Mouse (Mus musculus) limb, embryonic 11.5 days (tissue): ENCODE data around the gene Nr2c2. TPM values are rescaled to one million over a fixed set of nuclear protein-coding genes. Genes with fewer than 3 reads are reported as not detected.
A peak's percentile ranks its signal among the peaks of the same experiment; 100 is the strongest.

Source experiments
- ATAC-seq: fragments of 200-750 bp; cut with Nextera tagmentation; 2 replicates; pipeline ENCODE4 v1.8.0; 2017; ENCODE audit warnings: low read depth; ENCODE audit not compliant: insufficient number of reproducible peaks, low FRiP score, low TSS enrichment
- DNase-seq: peaks from one replicate; pipeline ENCODE4 v3.0.0-alpha.2; 2015; ENCODE audit warnings: low spot score
- H3K27ac ChIP-seq: fragments of 300-500 bp; sonication (generic); replicated peaks from 2 replicates; pipeline ENCODE4 v1.5.1; 2014; ENCODE audit warnings: low read depth, mild to moderate bottlenecking, low read length
- H3K27me3 ChIP-seq: fragments of 300-500 bp; sonication (generic); 2 replicates; pipeline ENCODE4 v1.6.1; 2014; ENCODE audit warnings: mild to moderate bottlenecking, low read length, mixed read lengths; ENCODE audit not compliant: control insufficient read depth, insufficient read depth
- H3K36me3 ChIP-seq: fragments of 300-500 bp; sonication (generic); 2 replicates; pipeline ENCODE4 v1.6.1; 2014; ENCODE audit warnings: mild to moderate bottlenecking, low read length, moderate library complexity, mixed read lengths; ENCODE audit not compliant: control insufficient read depth, insufficient read depth
- H3K4me1 ChIP-seq: fragments of 300-500 bp; sonication (generic); 2 replicates; pipeline ENCODE4 v1.6.1; 2014; ENCODE audit warnings: low read length, mixed read lengths; ENCODE audit not compliant: control insufficient read depth, insufficient read depth
- H3K4me2 ChIP-seq: fragments of 300-500 bp; sonication (generic); 2 replicates; pipeline ENCODE4 v1.6.1; 2014; ENCODE audit warnings: low read depth, mild to moderate bottlenecking, moderate library complexity; ENCODE audit not compliant: severe bottlenecking
- H3K4me3 ChIP-seq: fragments of 300-500 bp; sonication (generic); 2 replicates; pipeline ENCODE4 v1.5.1; 2014; ENCODE audit warnings: low read depth, low read length
- H3K9ac ChIP-seq: fragments of 300-500 bp; sonication (generic); 2 replicates; pipeline ENCODE4 v1.6.1; 2014; ENCODE audit warnings: mild to moderate bottlenecking, low read length
- H3K9me3 ChIP-seq: fragments of 300-500 bp; sonication (generic); 2 replicates; pipeline ENCODE4 v1.6.1; 2016; ENCODE audit warnings: low read length; ENCODE audit not compliant: control insufficient read depth
- WGBS: fragments of 180-500 bp; shearing (Covaris S2); extraction: QIAGEN DNeasy Blood & Tissue Kit; methylation state at CpG from one replicate; pipeline ENCODE4 v1.1.7; 2014; 5-methylcytosine and 5-hydroxymethylcytosine counted together
- polyA plus RNA-seq: library from polyadenylated mRNA; unstranded; fragments of >200 nt; fragmentation: Nextera tagmentation; extraction: Ambion mirVana; gene quantifications from 2 replicates; pipeline ENCODE4 v1.2.1, GENCODE M21; 2014

Gene Nr2c2
- polyA plus RNA-seq, 1 experiment from 2014 or later = 21.2 TPM

DNA sequence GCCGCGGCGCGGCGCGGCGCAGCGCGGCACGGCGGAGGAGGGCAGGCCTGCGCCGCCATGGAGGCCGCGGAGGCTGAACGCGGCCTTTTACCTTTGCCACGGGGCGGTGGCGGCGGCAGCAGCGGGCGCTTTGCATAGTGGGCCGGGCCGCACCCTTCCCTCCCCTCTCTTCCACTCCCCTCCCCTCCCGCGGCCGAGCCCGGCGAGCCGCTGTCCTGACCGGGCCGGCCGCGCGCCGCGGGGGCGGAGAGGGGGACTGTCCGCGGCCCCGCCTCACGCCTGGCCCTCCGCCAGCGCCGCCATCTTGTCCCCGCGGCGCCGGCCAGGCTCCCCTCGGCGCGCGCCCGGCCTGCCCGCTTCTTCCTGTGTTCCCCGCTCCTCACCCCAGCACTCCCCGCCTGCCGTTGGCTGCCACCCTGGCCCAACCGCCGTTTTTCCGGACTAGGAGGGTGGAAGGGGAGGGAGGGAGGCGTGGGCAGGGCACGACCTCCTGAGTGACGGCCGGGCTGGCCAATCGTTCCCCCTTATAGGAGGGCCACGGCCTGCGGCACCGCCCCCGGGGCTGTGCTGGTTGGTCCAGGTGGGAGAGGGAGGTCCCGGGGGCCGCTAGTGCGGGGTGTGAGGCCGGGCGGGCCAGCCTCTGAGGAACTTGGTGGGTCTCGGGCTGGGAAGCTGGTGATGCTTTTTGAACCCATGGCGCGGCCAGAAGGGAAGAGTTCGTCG lies 738 bp downstream of the Nr2c2 start:
- 0% methylated on average over 60 of the region's 81 CpGs for WGBS
- ATAC-seq = peak; percentile 100
- Histone ChIP-seq H3K27ac (peak overlapping the region; percentile 98), H3K4me2 (peak overlapping the region; percentile 65), H3K36me3 (no peaks in the 10 kb centered on the region), H3K4me3 (peak overlapping the region; percentile 80), H3K27me3 (no peaks in the 10 kb centered on the region), H3K9me3 (no peaks in the 10 kb centered on the region), H3K4me1 (peaks cover 3% of the 10 kb centered on the region; the same call in 1 of the 2 replicates), H3K9ac (peak overlapping the region; percentile 97)
- DNase-seq = peak; percentile 100

DNA sequence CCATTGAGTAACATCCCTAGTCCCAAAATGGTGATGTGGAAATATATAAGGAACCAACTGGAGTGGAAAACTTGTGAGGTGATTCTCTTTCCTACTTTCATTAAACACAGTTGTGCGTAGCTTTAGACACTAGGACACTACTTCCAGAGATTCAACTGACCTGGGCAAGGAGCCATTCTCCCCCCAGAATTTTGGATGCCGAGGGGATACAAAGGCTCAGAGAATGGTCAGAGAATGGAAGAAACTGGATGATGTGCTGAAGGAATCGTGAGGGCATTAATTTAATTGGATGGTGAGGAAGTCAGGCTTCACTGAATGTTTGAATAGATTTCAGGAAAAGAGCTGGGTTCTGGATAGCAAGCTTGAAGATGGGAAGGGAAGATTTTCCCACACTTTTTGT lies 1.5 kb downstream of the Nr2c2 start:
- Histone ChIP-seq H3K4me1 (peaks cover 3% of the 10 kb centered on the region; the same call in 1 of the 2 replicates), H3K4me2 (peak overlapping the region; percentile 57), H3K9ac (peak overlapping the region; percentile 97), H3K36me3 (no peaks in the 10 kb centered on the region), H3K4me3 (peak overlapping the region; percentile 80), H3K27ac (no peak overlapping the region), H3K27me3 (no peaks in the 10 kb centered on the region), H3K9me3 (no peaks in the 10 kb centered on the region)
- ATAC-seq (no peak), DNase-seq (no peak)
- WGBS = 45% methylated on average over 3 of the region's 3 CpGs

DNA sequence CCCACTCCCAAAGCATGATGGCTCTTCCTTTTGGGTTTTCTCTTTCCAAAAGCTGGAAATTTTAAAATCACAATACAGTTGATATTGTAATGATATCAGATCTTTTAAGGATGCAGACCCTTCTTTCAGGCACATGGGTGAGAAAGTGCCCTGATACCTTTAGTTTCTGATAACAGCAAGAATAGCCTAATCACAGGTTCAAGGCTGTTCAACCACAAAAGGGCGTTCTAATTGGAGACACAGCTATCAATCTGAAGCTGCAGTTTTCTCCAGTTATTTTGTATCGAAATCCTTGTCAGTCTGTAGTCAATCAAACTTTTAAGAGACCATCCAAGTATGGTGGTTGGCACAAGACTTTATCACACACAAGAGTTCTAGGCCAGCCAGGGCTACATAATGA lies 2.7 kb downstream of the Nr2c2 start:
- ATAC-seq (no peak), DNase-seq (no peak)
- no peak overlapping the region for H3K27ac ChIP-seq
- no peaks in the 10 kb centered on the region for H3K36me3 ChIP-seq
- peaks cover 3% of the 10 kb centered on the region; the same call in 1 of the 2 replicates for H3K4me1 ChIP-seq
- no peaks in the 10 kb centered on the region for H3K9me3 ChIP-seq
- no peak overlapping the region for H3K4me2 ChIP-seq
- 80% methylated on average over 2 of the region's 2 CpGs for WGBS
- H3K4me3 ChIP-seq = no peak overlapping the region
- H3K27me3 ChIP-seq = no peaks in the 10 kb centered on the region
- no peak overlapping the region for H3K9ac ChIP-seq

DNA sequence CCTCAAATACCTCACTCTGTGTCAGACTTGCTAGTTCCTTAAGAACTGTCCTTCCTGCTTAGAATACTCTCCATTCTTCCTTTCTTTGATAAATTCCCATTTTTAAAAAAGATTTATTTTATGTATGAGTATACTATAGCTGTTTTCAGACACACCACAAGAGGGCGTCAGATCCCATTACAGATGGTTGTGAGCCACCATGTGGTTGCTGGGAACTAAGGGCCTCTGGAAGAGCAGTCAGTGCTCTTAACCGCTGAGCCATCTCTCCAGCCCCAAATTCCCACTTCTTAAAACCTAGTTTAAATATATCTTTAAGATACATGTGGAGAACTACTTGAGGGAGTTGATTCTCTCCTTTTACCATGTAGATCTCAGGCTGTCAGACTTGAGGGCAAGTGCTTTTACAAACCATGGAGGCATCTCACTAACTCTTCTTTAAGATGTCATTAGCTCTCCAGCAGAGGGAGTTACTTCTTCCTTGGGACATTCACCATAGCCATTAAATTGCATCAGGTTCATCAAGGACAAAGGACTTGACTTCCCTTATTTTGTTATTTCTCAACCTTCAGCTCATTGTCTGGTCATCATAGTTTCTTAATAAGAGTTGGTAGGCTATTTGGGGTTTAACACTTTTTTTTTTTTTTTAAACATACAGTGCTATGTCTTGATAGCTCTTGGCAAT lies 9.6 kb downstream of the Nr2c2 start:
- H3K9me3 ChIP-seq = no peaks in the 10 kb centered on the region
- no peak for ATAC-seq
- no peaks in the 10 kb centered on the region for H3K4me1 ChIP-seq
- H3K27me3 ChIP-seq = no peaks in the 10 kb centered on the region
- no peaks in the 10 kb centered on the region for H3K36me3 ChIP-seq
- WGBS = 74% methylated on average over 2 of the region's 2 CpGs
- H3K4me2 ChIP-seq = no peak overlapping the region
- H3K27ac ChIP-seq = no peak overlapping the region
- no peak overlapping the region for H3K9ac ChIP-seq
- no peak overlapping the region for H3K4me3 ChIP-seq
- DNase-seq = no peak

DNA sequence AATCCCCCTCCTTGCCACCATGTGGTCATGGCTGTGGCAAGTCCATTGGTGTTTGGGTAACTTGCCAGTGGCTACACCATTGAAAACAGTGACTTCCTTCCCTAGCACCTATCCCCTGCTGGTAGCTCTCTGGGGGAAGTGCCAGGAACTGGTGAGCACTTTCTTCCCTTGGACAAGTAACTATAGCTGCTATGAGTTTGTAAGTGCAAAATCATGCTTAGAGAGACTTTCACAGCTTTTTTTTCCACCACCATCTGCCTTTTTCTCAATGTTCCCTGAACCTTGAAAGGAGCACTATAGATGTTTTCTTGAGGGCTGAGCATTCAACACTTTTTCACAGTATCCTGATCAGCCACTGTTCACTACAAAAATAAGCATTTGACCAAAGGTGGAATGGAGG lies 33.4 kb downstream of the Nr2c2 start:
- no peak overlapping the region for H3K9ac ChIP-seq
- H3K4me2 ChIP-seq = no peak overlapping the region
- H3K4me1 ChIP-seq = no peaks in the 10 kb centered on the region
- no peaks in the 10 kb centered on the region for H3K27me3 ChIP-seq
- DNase-seq (no peak), ATAC-seq (no peak)
- H3K9me3 ChIP-seq = no peaks in the 10 kb centered on the region
- no peak overlapping the region for H3K4me3 ChIP-seq
- no peak overlapping the region for H3K27ac ChIP-seq
- H3K36me3 ChIP-seq = no peaks in the 10 kb centered on the region

DNA sequence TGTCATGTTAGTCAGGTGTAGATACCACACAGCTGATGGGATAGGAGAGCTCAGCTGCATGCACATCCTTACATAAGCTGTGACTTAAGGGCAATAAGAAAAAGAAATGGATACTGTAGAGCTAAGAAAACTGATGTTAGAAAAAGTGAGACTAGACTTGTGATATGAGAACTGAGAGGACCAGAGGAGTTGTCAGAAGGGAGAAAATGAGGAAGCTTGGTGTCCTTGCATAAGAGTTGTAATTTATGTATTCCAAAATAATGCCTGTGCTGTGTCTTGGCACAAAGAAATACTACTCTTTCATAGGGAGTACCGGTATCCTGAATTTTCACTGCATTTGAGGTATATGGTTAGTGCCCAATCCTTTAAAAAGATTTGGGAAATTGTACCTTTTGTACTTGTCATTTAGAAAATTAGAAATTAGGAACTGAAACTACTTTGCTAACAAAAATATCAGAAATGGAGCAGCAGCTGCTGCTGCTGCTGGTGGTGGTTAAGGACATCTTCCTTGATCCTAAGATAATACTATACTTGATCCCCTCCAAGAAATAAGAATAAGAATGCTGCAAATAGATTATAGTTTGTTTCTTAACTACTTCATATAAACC lies 35.8 kb downstream of the Nr2c2 start:
- DNase-seq = no peak
- H3K36me3 ChIP-seq = no peaks in the 10 kb centered on the region
- WGBS = 98% methylated on average over 1 of the region's 1 CpGs

DNA sequence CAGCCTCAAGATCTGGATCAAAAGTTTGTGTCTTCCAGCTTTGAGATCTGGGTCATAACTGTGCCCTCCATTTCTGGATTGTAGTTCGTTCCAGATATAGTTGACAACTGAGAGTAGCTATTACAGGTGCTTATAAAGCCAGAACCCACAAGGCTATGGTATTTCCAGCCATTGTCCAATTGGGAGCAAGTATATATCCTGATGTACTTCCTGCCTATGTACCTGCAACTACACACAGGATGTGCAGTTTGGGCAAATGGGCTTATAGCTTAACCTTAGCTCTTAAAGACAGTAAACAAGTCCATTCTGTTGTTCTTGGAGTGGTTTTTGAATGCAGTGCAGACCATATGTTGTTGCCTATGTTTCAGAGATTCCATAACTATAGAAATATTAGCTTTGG lies 40.3 kb downstream of the Nr2c2 start:
- no peak overlapping the region for H3K9ac ChIP-seq
- no peaks in the 10 kb centered on the region for H3K4me1 ChIP-seq
- DNase-seq (no peak), ATAC-seq (no peak)
- H3K27me3 ChIP-seq = no peaks in the 10 kb centered on the region
- no peak overlapping the region for H3K4me3 ChIP-seq
- 90% methylated on average over 1 of the region's 1 CpGs for WGBS
- no peak overlapping the region for H3K27ac ChIP-seq
- H3K9me3 ChIP-seq = no peaks in the 10 kb centered on the region
- H3K4me2 ChIP-seq = no peak overlapping the region
- peaks cover 2% of the 10 kb centered on the region; the same call in 1 of the 2 replicates for H3K36me3 ChIP-seq

More for the DNA sequence above, 35.8 kb downstream of the Nr2c2 start:
- Histone ChIP-seq H3K27ac (no peak overlapping the region), H3K4me2 (no peak overlapping the region), H3K9ac (no peak overlapping the region), H3K4me1 (no peaks in the 10 kb centered on the region), H3K9me3 (no peaks in the 10 kb centered on the region), H3K4me3 (no peak overlapping the region), H3K27me3 (no peaks in the 10 kb centered on the region)
- ATAC-seq = no peak

DNA sequence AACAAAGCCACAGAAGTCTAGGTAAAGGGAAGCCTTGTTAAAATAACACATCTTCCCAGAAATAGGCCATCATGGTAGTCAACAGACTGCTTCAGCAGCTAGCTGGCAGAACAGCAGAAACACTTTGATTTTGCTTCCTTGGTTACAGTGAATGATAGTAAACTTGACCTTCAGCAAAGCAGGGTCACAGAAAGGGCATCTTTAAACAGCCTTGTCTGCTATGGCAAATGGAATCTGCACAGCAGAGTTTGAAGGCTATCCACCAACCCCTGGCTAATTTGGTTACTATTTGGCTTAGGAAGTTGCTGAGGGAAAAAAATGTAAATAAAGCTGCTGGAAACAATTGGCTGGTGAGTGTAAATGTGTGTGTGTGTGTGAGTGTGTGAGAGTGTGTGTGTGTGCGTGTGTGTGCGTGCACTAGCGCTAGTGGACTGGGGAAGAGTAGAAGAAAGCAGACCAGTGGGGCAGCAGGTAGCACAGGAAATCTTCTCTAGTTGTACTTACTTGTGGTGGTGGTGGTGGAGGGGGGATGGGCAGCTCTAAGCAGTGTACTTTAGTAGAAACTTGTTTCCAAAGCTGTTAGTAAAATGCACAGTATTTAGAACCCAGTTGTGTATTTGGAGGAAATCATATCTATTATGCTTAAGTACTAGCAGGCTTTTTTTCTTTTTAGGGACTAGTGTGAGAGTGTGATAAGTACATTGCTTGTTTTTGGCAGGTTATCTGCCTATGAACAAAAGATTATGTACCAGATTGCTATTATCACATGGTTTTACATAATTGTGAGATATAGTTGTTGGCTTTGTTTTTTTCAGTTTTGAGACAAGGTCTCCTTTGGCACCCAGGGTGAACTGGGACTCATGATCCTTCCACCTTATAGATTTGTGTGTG lies 41.1 kb downstream of the Nr2c2 start:
- 94% methylated on average over 3 of the region's 3 CpGs for WGBS
- no peaks in the 10 kb centered on the region for H3K9me3 ChIP-seq
- H3K4me2 ChIP-seq = no peak overlapping the region
- peaks cover 2% of the 10 kb centered on the region; the same call in 1 of the 2 replicates for H3K36me3 ChIP-seq
- no peaks in the 10 kb centered on the region for H3K4me1 ChIP-seq
- H3K27ac ChIP-seq = no peak overlapping the region
- no peak overlapping the region for H3K4me3 ChIP-seq
- DNase-seq (no peak), ATAC-seq (no peak)
- no peak overlapping the region for H3K9ac ChIP-seq
- H3K27me3 ChIP-seq = no peaks in the 10 kb centered on the region
